Mouse (Mus musculus) spleen, adult 2 months (tissue): ENCODE results near the gene Cacna1a.

Experiments used
- CTCF ChIP-seq: fragments of 200-500 bp; IDR thresholded peaks from 2 replicates; pipeline ENCODE4 v1.5.1; 2011; ENCODE audit warnings: mild to moderate bottlenecking, inconsistent platforms; ENCODE audit not compliant: insufficient read depth, insufficient read length, insufficient replicate concordance; ENCODE audit errors: extremely low read depth
- POLR2A ChIP-seq: fragments of 200-500 bp; IDR thresholded peaks from 2 replicates; pipeline ENCODE4 v1.6.1; 2011; ENCODE audit warnings: low read depth, low read length, inconsistent platforms

DNA sequence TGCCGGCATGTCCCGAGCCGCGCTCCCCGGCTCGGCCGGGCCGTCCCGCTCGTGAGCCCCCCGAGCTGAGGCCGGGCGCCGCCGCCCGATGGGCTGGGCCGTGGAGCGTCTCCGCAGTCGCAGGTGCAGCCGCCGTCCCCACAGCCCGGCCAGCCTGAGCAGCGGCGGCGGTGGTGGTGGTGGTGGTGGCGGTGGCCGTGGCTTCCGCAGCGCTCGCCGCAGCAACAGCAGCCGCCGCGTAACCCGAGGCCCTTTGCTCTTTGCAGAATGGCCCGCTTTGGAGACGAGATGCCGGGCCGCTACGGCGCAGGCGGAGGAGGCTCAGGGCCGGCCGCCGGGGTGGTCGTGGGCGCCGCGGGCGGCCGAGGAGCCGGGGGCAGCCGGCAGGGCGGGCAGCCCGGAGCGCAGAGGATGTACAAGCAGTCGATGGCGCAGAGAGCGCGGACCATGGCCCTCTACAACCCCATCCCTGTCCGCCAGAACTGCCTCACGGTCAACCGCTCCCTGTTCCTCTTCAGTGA is 27.2 kb downstream of the Cacna1a start:
- TF ChIP-seq CTCF (no peak), POLR2A (no peak)
